Mouse (Mus musculus) spleen, adult 2 months (tissue): ENCODE measurements around the gene Sh3bp1.

Experiments
- CTCF ChIP-seq: fragments of 200-500 bp; IDR thresholded peaks from 2 replicates; pipeline ENCODE4 v1.5.1; 2011; ENCODE audit warnings: mild to moderate bottlenecking, inconsistent platforms; ENCODE audit not compliant: insufficient read depth, insufficient read length, insufficient replicate concordance; ENCODE audit errors: extremely low read depth
- POLR2A ChIP-seq: fragments of 200-500 bp; IDR thresholded peaks from 2 replicates; pipeline ENCODE4 v1.6.1; 2011; ENCODE audit warnings: low read depth, low read length, inconsistent platforms

GRCm38 (mm10) chr15:78955663-78956062, 56.1 kb downstream of the Sh3bp1 start:
- TF ChIP-seq POLR2A (no peak), CTCF (no peak)
